Mouse (Mus musculus): ENCODE data around the gene Fuca2.

The Fuca2 gene

GRCm38 (mm10) chr10:13534751-13535150, 35.4 kb downstream of the Fuca2 start:
- DNase-seq: no peak

- DNase-seq: no peak
Measured at GRCm38 (mm10) chr10:13536706-13537105, 37.4 kb downstream of the Fuca2 start.

DNA sequence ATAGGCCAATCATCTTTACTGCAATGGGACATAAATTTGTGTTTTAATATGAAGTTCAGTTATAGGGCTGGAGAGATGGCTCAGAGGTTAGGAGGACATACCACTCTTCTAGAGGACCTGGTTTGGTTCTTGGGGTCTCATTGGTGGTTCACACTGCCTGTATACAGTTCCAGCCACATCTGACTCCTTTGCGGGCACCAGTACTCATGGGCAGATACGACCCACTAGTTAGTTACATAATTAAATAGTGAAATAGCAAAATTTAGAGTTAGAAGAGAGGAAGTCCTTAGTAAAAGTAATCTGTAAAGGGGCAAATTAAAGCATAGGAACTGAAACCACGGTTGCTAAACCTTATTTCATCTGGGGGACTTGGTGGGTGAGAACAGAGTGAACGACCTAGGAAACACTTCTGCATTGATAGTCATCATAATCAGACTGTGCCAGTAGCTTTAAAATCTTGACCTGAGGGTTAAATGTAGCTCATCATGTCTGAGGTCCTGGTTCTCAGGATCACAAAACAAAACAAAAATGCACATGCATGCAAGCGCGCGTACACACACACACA, 40.5 kb downstream of the Fuca2 start:
- no peak for DNase-seq

GRCm38 (mm10) chr10:13541721-13542120, 42.4 kb downstream of the Fuca2 start:
- DNase-seq: peak in 1 of 2 experiments; percentile 21

DNA sequence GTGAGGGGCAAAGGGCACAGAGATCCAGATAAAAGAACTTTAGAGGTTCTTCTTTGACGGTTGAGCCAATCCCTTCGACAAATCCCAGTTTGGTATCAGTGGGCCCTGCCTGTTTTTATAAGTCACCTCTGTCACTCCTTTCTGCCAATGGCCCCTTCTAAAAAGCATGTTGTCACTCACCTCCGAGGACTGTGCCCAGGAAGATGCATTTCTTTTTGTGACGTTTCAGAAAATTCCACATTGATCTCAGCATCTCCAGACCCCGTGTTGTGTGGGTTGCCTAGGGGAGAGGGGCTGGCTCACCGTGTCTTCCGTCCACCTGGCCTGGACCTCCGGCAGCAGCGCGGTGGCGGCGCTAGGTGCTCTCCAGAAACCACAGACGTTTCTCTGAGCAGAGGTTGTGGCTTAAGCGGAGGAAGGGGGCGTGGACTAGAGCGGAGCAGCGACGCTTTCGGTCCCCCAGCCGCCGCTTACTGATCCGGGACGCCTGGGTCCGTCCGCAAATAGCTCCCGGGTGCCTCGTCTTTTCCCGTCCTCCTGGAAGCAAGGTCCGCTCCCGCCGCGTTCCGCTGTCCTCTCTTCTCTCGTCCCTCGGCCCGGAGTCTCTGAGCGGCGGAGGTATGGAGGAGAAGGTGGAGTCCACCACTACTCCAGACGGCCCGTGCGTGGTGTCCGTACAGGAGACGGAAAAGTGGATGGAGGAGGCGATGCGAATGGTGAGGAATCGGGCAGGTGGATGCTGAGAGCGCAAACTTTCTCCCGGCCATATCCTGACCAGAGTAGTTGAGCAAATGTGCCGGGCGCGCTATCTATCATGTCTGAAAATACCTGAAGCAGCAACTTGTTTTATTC, 53.5 kb downstream of the Fuca2 start, which contains the start of the genes Adat2 and Pex3:
Gene Adat2 (plus strand): TSS at position 249 of the 852 bp plus-strand sequence.
Gene Pex3 (minus strand): TSS at position 497 of the 852 bp plus-strand sequence.
- DNase-seq: peak; percentile 90 to 92

GRCm38 (mm10) chr10:13553498-13553985, 54.2 kb downstream of the Fuca2 start:
- no peak for DNase-seq

GRCm38 (mm10) chr10:13554316-13554715, 55.0 kb downstream of the Fuca2 start:
- DNase-seq: no peak

- DNase-seq: no peak
Measured at GRCm38 (mm10) chr10:13560014-13560674, 60.8 kb downstream of the Fuca2 start.

GRCm38 (mm10) chr10:13564364-13565079, 65.2 kb downstream of the Fuca2 start:
- DNase-seq: peak; percentile 40 to 43

- no peak for DNase-seq
Measured at GRCm38 (mm10) chr10:13565080-13565448, 65.7 kb downstream of the Fuca2 start.

DNA sequence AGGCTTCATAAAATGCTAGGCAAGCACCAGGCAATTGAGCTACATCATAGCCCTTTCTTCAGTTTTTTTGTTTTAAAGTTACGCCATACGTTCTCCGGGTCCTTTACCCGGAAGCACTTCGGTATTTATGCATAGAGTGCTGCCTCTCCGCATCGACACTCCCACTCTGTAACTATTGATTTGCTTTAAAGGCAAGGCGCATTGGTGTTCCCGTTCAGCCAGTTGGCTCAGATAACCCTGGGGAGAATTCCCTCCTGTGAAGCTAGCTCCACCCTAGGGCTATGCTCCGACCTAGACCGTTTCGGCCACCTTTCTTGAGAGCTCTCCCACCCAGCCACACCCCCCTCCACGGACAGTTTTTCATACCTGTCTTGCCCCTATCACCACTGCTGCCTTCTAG, 67.1 kb downstream of the Fuca2 start:
- no peak for DNase-seq
